Mouse (Mus musculus): Measurements from ENCODE around the gene Btf3. TPM values are rescaled to one million over a fixed set of nuclear protein-coding genes. Genes with fewer than 3 reads are reported as not detected.

Gene Btf3
- polyA plus RNA-seq (2015; fragmentation: Nextera tagmentation; extraction: Ambion mirVana), result 461 and 495 TPM in 2 replicates

DNA sequence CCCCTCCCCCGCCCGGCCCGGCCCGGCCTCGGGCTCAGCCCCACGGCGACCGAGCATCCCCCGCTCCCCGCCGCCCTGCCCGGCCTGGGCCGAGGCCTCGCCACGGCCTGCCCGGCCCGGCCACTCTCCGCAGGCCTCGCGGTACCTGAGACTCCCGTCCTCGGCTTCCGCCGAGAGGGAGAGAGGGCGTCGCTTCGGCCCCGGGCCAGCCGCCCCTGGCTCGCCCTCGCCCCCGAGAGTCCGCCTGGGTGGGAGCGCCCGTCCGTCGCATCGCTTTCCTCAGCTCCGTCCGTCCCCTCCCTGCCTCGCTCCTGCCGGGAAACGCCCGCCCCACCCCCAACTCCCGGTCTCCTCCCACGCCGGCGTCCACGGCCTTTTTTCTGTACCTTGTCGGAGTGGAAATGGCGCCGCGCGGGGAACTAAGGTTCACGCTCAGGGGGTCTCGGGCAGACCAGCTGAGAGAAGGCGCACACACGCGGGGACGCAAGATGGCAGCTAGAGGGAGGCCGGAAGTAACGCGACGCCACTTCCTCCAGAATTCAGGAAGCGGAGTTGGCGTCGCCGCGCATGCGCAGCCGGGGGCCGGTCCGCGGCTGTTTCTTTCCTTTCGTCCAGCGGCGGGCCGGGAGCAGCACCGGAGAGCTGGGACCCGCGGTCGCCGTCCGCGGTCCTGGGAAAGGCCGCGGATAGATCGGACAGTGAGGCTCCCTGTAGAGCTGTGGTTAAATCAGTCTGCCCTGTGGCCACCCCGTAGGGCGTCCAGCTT is at the start of gene Btf3:
Btf3 (minus strand) TSS at position 527 of the 766 bp plus-strand sequence.
- WGBS, result under 1% methylated on average over 70 of the region's 90 CpGs

DNA sequence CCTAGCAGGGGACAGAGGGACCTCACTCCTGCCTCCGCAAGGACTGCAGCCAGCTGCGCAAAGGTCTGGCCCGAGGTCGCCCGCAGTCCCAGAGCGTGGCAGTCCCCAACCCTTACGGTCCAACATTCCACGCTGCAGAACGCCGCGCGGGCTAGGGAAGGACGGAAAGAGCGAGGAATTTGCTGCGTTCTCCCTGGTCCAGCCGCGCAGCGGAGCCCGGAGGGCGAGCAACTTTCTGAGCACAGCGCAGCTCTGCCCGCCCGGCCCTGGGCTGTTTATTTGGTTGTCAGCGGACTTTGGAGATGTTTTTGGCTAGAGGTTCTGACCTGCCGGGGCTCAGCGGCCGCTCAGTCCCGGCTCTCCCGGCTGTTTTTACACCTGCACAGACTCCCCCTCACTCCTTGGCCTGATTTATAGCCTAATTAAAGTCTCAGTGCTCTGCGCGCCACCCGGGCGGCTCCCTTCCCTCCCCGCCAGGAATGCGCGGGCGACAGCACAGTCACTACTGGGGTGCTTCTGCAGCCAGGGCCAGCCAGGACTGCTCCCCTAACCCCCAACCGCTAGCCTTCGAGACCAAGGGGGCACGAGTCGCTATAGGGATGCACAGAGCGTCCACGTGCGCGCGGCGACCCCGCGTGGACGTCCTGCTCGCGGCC is 49.1 kb upstream of the Btf3 start:
- no peak for ATAC-seq
- no peak overlapping the region for H3K4me3 ChIP-seq (ENCODE audit: low read depth, low read length)
- WGBS, result under 1% methylated on average over 52 of the region's 52 CpGs
- H3K4me1 ChIP-seq (ENCODE audit: control insufficient read depth, insufficient read depth, low read length), result no peaks in the 10 kb centered on the region
- H3K36me3 ChIP-seq (ENCODE audit: control insufficient read depth, insufficient read depth, low read length), result no peaks in the 10 kb centered on the region
- H3K27me3 ChIP-seq (ENCODE audit: control insufficient read depth, insufficient read depth, low read depth, low read length), result peaks cover 63% of the 10 kb centered on the region
- no peaks in the 10 kb centered on the region for H3K9me3 ChIP-seq (replicated peaks; ENCODE audit: control insufficient read depth, low read length, poor library complexity, severe bottlenecking)
- peak overlapping the region; percentile 43 for H3K4me2 ChIP-seq (ENCODE audit: low read length)
- no peak overlapping the region for H3K9ac ChIP-seq (ENCODE audit: low read depth, low read length)
- no peak overlapping the region for H3K27ac ChIP-seq (ENCODE audit: low read length)

More for the DNA sequence above, at the start of gene Btf3:
- H3K36me3 ChIP-seq (ENCODE audit: control insufficient read depth, insufficient read depth, low read length), result peaks cover 5% of the 10 kb centered on the region; the same call in 1 of the 2 replicates
- H3K4me3 ChIP-seq (ENCODE audit: low read depth, low read length), result peak within 1 kb of the TSS; percentile 100
- no peaks in the 10 kb centered on the region for H3K27me3 ChIP-seq (ENCODE audit: control insufficient read depth, insufficient read depth, low read depth, low read length)
- peak within 1 kb of the TSS; percentile 98 for H3K9ac ChIP-seq (ENCODE audit: low read depth, low read length)
- ATAC-seq, result peak; percentile 97
- peak within 1 kb of the TSS; percentile 92 for H3K4me2 ChIP-seq (ENCODE audit: low read length)
- H3K27ac ChIP-seq (ENCODE audit: low read length), result peak within 1 kb of the TSS; percentile 85
- no peaks in the 10 kb centered on the region for H3K9me3 ChIP-seq (replicated peaks; ENCODE audit: control insufficient read depth, low read length, poor library complexity, severe bottlenecking)
- H3K4me1 ChIP-seq (ENCODE audit: control insufficient read depth, insufficient read depth, low read length), result peaks cover 15% of the 10 kb centered on the region

DNA sequence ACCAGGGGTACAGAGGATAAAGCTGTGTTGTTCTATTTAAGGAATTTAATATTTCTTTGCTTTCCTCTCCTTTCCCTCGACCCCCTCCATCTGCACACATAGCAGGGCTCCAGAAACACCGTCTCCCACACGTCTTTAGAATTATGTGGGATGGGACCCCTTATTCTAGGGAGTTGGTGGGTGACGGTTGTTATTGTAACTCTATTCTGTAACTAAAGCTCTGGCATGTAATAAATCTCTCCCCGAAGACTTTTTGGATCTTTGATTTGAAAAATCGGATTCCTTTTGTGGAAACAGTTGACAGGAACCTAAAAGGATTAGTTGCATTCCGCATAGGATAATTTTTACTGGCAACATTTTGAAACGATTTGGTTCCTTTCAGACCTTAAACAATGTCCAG is 48.3 kb upstream of the Btf3 start:
- no peak for ATAC-seq
- H3K27me3 ChIP-seq (ENCODE audit: control insufficient read depth, insufficient read depth, low read depth, low read length), result peaks cover 66% of the 10 kb centered on the region
- H3K4me1 ChIP-seq (ENCODE audit: control insufficient read depth, insufficient read depth, low read length), result no peaks in the 10 kb centered on the region
- H3K9me3 ChIP-seq (replicated peaks; ENCODE audit: control insufficient read depth, low read length, poor library complexity, severe bottlenecking), result no peaks in the 10 kb centered on the region
- H3K9ac ChIP-seq (ENCODE audit: low read depth, low read length), result no peak overlapping the region
- H3K4me2 ChIP-seq (ENCODE audit: low read length), result no peak overlapping the region
- 4% methylated on average over 8 of the region's 8 CpGs for WGBS
- H3K27ac ChIP-seq (ENCODE audit: low read length), result no peak overlapping the region
- H3K4me3 ChIP-seq (ENCODE audit: low read depth, low read length), result no peak overlapping the region
- no peaks in the 10 kb centered on the region for H3K36me3 ChIP-seq (ENCODE audit: control insufficient read depth, insufficient read depth, low read length)

DNA sequence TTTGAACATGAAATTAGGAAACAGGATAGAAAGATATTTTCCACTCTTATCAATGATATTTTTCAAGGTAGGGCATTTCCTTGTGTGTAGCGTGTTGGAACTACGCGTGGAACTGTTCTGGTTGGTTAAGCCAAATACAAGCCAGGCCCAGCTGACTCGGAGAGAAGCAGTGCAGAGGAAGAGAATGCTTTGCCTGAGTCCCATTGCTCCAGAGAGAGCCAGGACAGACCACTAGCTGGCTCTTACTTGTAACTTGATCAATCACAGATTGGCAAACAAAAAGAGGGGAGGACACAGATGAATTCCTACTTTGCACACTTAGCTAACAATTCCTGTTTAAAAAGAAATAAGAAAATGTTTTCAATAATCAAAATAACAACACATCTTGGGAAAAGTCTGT is 46.2 kb upstream of the Btf3 start:
- H3K4me2 ChIP-seq (ENCODE audit: low read length), result no peak overlapping the region
- H3K4me3 ChIP-seq (ENCODE audit: low read depth, low read length), result no peak overlapping the region

DNA sequence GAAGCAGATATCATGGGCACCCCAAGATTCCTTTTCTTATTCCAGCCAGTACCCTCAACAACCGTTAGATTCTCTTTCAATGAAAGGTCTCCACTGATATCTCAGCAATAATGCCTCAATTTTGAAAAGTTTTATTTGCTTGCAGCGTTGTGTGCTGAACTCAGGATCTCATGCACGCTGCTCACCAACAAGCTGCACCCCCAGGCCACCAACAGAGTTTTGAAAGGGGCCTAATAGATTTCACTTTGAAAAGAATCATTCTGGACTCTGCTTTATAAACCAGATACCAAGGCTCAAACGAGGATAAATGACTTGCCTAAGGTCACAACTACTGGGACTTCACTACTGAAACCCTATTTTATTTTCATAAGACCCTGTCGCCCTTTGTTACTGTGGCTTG is 44.4 kb upstream of the Btf3 start:
- H3K36me3 ChIP-seq (ENCODE audit: control insufficient read depth, insufficient read depth, low read length), result no peaks in the 10 kb centered on the region
- no peaks in the 10 kb centered on the region for H3K4me1 ChIP-seq (ENCODE audit: control insufficient read depth, insufficient read depth, low read length)
- no peak overlapping the region for H3K4me3 ChIP-seq (ENCODE audit: low read depth, low read length)
- no peak for ATAC-seq
- no peaks in the 10 kb centered on the region for H3K9me3 ChIP-seq (replicated peaks; ENCODE audit: control insufficient read depth, low read length, poor library complexity, severe bottlenecking)
- H3K4me2 ChIP-seq (ENCODE audit: low read length), result no peak overlapping the region
- no peak overlapping the region for H3K27ac ChIP-seq (ENCODE audit: low read length)
- peaks cover 61% of the 10 kb centered on the region for H3K27me3 ChIP-seq (ENCODE audit: control insufficient read depth, insufficient read depth, low read depth, low read length)
- H3K9ac ChIP-seq (ENCODE audit: low read depth, low read length), result no peak overlapping the region
- WGBS, result 8% methylated on average over 5 of the region's 5 CpGs

More for the DNA sequence above, 46.2 kb upstream of the Btf3 start:
- WGBS, result 9% methylated on average over 4 of the region's 4 CpGs
- Histone ChIP-seq H3K27ac (ENCODE audit: low read length) (no peak overlapping the region), H3K9ac (ENCODE audit: low read depth, low read length) (no peak overlapping the region), H3K36me3 (ENCODE audit: control insufficient read depth, insufficient read depth, low read length) (no peaks in the 10 kb centered on the region), H3K9me3 (replicated peaks; ENCODE audit: control insufficient read depth, low read length, poor library complexity, severe bottlenecking) (no peaks in the 10 kb centered on the region), H3K27me3 (ENCODE audit: control insufficient read depth, insufficient read depth, low read depth, low read length) (peaks cover 64% of the 10 kb centered on the region), H3K4me1 (ENCODE audit: control insufficient read depth, insufficient read depth, low read length) (no peaks in the 10 kb centered on the region)
- no peak for ATAC-seq

DNA sequence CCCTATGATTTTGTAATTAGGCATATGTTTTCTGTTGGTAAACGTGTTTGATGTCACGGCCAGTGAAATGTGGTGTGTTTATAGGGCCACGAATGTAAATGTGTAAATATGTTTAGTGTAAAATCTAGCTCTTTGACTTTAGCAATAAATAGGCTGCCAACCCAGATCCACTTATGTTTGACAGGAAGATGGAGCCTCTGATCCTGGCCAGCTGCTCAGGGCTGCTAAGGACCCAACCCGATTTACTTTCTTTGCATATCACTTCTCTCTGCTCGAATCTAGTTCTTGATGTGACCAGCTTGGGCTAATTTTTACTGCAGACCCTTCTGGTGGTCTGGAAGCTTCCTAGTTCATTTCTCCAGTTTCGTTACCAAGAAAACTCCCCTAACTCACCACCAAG is 43.6 kb upstream of the Btf3 start:
- Histone ChIP-seq H3K4me3 (ENCODE audit: low read depth, low read length) (no peak overlapping the region), H3K9me3 (replicated peaks; ENCODE audit: control insufficient read depth, low read length, poor library complexity, severe bottlenecking) (no peaks in the 10 kb centered on the region), H3K27ac (ENCODE audit: low read length) (no peak overlapping the region), H3K27me3 (ENCODE audit: control insufficient read depth, insufficient read depth, low read depth, low read length) (peaks cover 59% of the 10 kb centered on the region), H3K36me3 (ENCODE audit: control insufficient read depth, insufficient read depth, low read length) (no peaks in the 10 kb centered on the region), H3K9ac (ENCODE audit: low read depth, low read length) (no peak overlapping the region), H3K4me1 (ENCODE audit: control insufficient read depth, insufficient read depth, low read length) (peaks cover 3% of the 10 kb centered on the region), H3K4me2 (ENCODE audit: low read length) (no peak overlapping the region)
- no peak for ATAC-seq
- WGBS, result 11% methylated on average over 6 of the region's 6 CpGs

DNA sequence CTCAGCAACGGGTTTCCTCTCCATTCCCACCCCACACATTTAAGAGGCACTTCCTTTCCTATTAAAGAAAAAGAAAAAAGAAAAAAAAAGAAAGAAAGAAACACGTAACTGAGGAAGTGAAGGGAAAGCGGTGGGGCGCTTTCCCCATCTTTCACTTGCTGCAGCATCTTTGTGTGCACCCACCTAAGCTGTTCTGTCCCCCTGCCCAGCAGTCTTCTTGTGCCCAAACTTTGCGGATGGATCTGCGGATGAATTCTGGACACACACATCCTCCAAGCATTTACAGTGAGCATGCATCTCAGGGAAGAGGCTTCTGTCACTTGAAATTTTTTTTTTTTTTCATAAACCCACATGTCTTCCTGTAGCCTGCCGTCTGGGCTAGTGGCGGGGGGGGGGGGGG is 42.5 kb upstream of the Btf3 start:
- no peak overlapping the region for H3K9ac ChIP-seq (ENCODE audit: low read depth, low read length)
- no peaks in the 10 kb centered on the region for H3K36me3 ChIP-seq (ENCODE audit: control insufficient read depth, insufficient read depth, low read length)
- no peak overlapping the region for H3K4me2 ChIP-seq (ENCODE audit: low read length)
- no peak for ATAC-seq
- WGBS, result 5% methylated on average over 6 of the region's 8 CpGs
- H3K9me3 ChIP-seq (replicated peaks; ENCODE audit: control insufficient read depth, low read length, poor library complexity, severe bottlenecking), result no peaks in the 10 kb centered on the region
- peaks cover 12% of the 10 kb centered on the region for H3K4me1 ChIP-seq (ENCODE audit: control insufficient read depth, insufficient read depth, low read length)
- no peak overlapping the region for H3K27ac ChIP-seq (ENCODE audit: low read length)
- H3K4me3 ChIP-seq (ENCODE audit: low read depth, low read length), result no peak overlapping the region
- peaks cover 50% of the 10 kb centered on the region for H3K27me3 ChIP-seq (ENCODE audit: control insufficient read depth, insufficient read depth, low read depth, low read length)

DNA sequence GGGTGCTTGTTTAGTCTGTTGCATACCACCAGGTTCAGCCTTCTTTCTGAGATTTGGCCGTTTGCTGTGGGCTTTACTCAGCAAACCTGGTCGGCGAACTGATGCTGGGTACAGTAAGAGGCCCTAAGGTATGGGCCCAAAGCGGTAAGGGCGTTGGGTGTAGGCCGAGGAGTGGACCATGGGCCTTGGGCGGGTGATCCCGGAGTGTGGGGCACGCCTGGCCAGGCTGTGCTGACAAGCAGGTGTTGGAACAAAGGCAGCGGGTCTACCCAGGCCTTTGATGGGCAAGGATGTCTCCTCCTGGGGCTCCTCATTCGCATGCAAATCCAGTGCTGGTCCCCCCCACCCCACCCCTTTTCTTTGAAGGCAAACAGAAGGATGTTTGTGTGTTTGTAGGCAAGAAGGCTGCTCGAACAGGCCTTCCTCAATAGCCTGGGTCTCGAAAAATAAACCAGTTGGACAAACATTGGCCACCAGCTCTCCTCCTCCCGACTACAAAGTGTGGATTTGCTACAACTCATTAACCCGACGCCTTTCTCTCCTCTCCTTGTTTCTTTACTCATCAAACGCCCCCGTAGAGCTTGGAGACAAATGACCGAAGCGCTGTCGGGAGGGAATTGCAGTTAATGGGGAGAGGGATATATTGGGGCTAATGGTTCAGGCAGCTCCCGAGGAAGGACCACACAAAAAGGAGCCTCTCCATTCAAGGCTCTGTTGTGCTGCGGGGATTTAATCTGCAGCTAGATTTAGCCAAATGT is 41.8 kb upstream of the Btf3 start:
- no peak for ATAC-seq
- Histone ChIP-seq H3K9ac (ENCODE audit: low read depth, low read length) (no peak overlapping the region), H3K4me2 (ENCODE audit: low read length) (no peak overlapping the region), H3K27ac (ENCODE audit: low read length) (no peak overlapping the region), H3K4me3 (ENCODE audit: low read depth, low read length) (no peak overlapping the region; the same call in 1 of the 2 replicates), H3K9me3 (replicated peaks; ENCODE audit: control insufficient read depth, low read length, poor library complexity, severe bottlenecking) (no peaks in the 10 kb centered on the region), H3K27me3 (ENCODE audit: control insufficient read depth, insufficient read depth, low read depth, low read length) (peaks cover 51% of the 10 kb centered on the region), H3K36me3 (ENCODE audit: control insufficient read depth, insufficient read depth, low read length) (no peaks in the 10 kb centered on the region), H3K4me1 (ENCODE audit: control insufficient read depth, insufficient read depth, low read length) (peaks cover 12% of the 10 kb centered on the region)
- WGBS, result 3% methylated on average over 23 of the region's 23 CpGs
